Mouse (Mus musculus) CH12.LX (cell line): ENCODE data around the gene Focad.

Source experiments
- CHD1 ChIP-seq: IDR thresholded peaks from 2 replicates; pipeline ENCODE4 v1.6.1; 2012; ENCODE audit warnings: low read depth, low read length, improper control_type of control experiment, inconsistent platforms
- CTCF ChIP-seq, 2 experiments: IDR thresholded peaks in 1 of 2; conservative IDR thresholded peaks in 1 of 2; 2 replicates each; pipeline ENCODE4 v1.5.1; 2011 to 2012; ENCODE audit warnings: low read depth in 2 of 2, low read length in 2 of 2, improper control_type of control experiment in 1 of 2, inconsistent platforms in 1 of 2, mild to moderate bottlenecking in 1 of 2, moderate library complexity in 1 of 2
- EP300 ChIP-seq: IDR thresholded peaks from 2 replicates; pipeline ENCODE4 v1.6.1; 2011; ENCODE audit warnings: low read length, improper control_type of control experiment
- ETS1 ChIP-seq: conservative IDR thresholded peaks from 2 replicates; pipeline ENCODE4 v1.6.1; 2012; ENCODE audit warnings: low read depth, mild to moderate bottlenecking, inconsistent platforms, low read length, improper control_type of control experiment, moderate library complexity
- IRF4 ChIP-seq: IDR thresholded peaks from 2 replicates; pipeline ENCODE4 v1.6.1; 2014; ENCODE audit warnings: low read depth, mild to moderate bottlenecking, inconsistent platforms, low read length, improper control_type of control experiment
- JUN ChIP-seq: IDR thresholded peaks from 2 replicates; pipeline ENCODE4 v1.6.1; 2011; ENCODE audit warnings: low read depth, mild to moderate bottlenecking, low read length, improper control_type of control experiment, moderate library complexity; ENCODE audit not compliant: insufficient read depth
- JUND ChIP-seq: conservative IDR thresholded peaks from 2 replicates; pipeline ENCODE4 v1.6.1; 2011; ENCODE audit warnings: low read depth, low read length, improper control_type of control experiment
- MAZ ChIP-seq: IDR thresholded peaks from 2 replicates; pipeline ENCODE4 v1.6.1; 2012; ENCODE audit warnings: low read depth, mild to moderate bottlenecking, inconsistent platforms, low read length, improper control_type of control experiment, moderate library complexity
- POLR2A ChIP-seq: IDR thresholded peaks from 2 replicates; pipeline ENCODE4 v1.6.1; 2011; ENCODE audit warnings: low read depth, mild to moderate bottlenecking, improper control_type of control experiment, low read length
- USF1 ChIP-seq: IDR thresholded peaks from 2 replicates; pipeline ENCODE4 v1.6.1; 2014; ENCODE audit warnings: low read depth, mild to moderate bottlenecking, inconsistent platforms, low read length, improper control_type of control experiment
- USF2 ChIP-seq: conservative IDR thresholded peaks from 2 replicates; pipeline ENCODE4 v1.6.1; 2011; ENCODE audit warnings: low read depth, low read length, improper control_type of control experiment
- ZNF384 ChIP-seq: IDR thresholded peaks from 2 replicates; pipeline ENCODE4 v1.6.1; 2012; ENCODE audit warnings: low read depth, low read length, improper control_type of control experiment, inconsistent platforms

DNA sequence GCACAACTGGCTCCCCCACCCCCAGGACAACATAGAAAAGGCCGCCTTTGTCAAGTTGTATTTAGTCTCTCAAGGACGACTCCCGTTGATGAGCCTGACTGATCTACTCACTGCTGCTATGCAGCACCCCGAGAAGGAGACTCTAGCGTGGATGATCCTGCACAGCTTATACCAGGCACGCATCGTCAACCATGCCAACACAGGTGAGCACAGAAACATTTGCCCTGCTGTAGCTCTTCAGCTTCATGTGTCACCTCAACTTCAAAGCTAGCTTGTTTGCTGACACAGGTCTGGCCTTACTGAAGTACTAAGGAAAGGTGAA lies 306.5 kb downstream of the Focad start:
- TF ChIP-seq CHD1 (no peak), EP300 (no peak), USF2 (no peak), MAZ (no peak), CTCF (conservative IDR thresholded peaks at IDR 0.05 in 1 of 2, IDR thresholded peaks at IDR 0.05 in 1 of 2; ENCODE audit: low read depth in 2 of 2, low read length in 2 of 2) (no peak), JUN (no peak), ETS1 (no peak), USF1 (no peak), POLR2A (no peak), JUND (no peak), ZNF384 (no peak), IRF4 (no peak)
